ENCODE assay signal across 36 mouse cellular contexts in genomic region chr16:94984263-94984662, GRCm38 (mm10). TPM values are rescaled to one million over a fixed set of nuclear protein-coding genes. Genes with fewer than 3 reads are reported as not detected.
"Had no signal": no experiment of that assay in that cellular context is flagged by ENCODE, and none has a peak within 500 bp of the region (broad histone marks: within the 10 kb centered on the region; RNA-seq: fewer than 3 reads in every experiment).

No protein-coding gene starts in this region.

- H3K36me3 ChIP-seq: embryonic facial prominence, embryonic 10.5 days; embryonic facial prominence, embryonic 12.5 days; embryonic facial prominence, embryonic 13.5 days; embryonic facial prominence, embryonic 15.5 days; forebrain, embryonic 10.5 days; forebrain, embryonic 12.5 days; forebrain, embryonic 15.5 days; heart, embryonic 10.5 days had no signal

- DNase-seq: cerebellum, adult 8-10 months; cerebellum, adult 9-10 months; cerebellum, postnatal 10 days; cerebellum, postnatal 14 days; cerebellum, postnatal 25 days; cerebellum, postnatal 36 days; embryo, embryonic 11 days; forebrain, postnatal 0 days; gastrocnemius, adult 2 months; gastrocnemius, postnatal 10 days; gastrocnemius, postnatal 14 days; gastrocnemius, postnatal 25 days; gastrocnemius, postnatal 36 days; heart, adult 11 months; heart, adult 18-20 months; heart, adult 2 months had no signal

- H3K27ac ChIP-seq: embryonic facial prominence, embryonic 10.5 days; embryonic facial prominence, embryonic 12.5 days; embryonic facial prominence, embryonic 13.5 days; embryonic facial prominence, embryonic 15.5 days; forebrain, embryonic 10.5 days; forebrain, embryonic 12.5 days; forebrain, embryonic 13.5 days; forebrain, embryonic 15.5 days; gastrocnemius, adult 2 months; heart, adult 2 months; heart, embryonic 10.5 days had no signal

- H3K4me3 ChIP-seq: embryonic facial prominence, embryonic 10.5 days; embryonic facial prominence, embryonic 12.5 days; embryonic facial prominence, embryonic 13.5 days; embryonic facial prominence, embryonic 15.5 days; erythroblast, embryonic 14.5 days; forebrain, embryonic 10.5 days; forebrain, embryonic 12.5 days; forebrain, embryonic 13.5 days; forebrain, embryonic 15.5 days; gastrocnemius, adult 2 months; heart, adult 2 months; heart, embryonic 10.5 days had no signal

- H3K9me3 ChIP-seq: embryonic facial prominence, embryonic 12.5 days; embryonic facial prominence, embryonic 13.5 days; embryonic facial prominence, embryonic 15.5 days; forebrain, embryonic 10.5 days; forebrain, embryonic 12.5 days; forebrain, embryonic 13.5 days; forebrain, embryonic 15.5 days; heart, embryonic 10.5 days had no signal

- H3K4me2 ChIP-seq: embryonic facial prominence, embryonic 12.5 days; embryonic facial prominence, embryonic 13.5 days; embryonic facial prominence, embryonic 15.5 days; forebrain, embryonic 12.5 days; forebrain, embryonic 13.5 days; forebrain, embryonic 15.5 days had no signal

- ATAC-seq: forebrain, embryonic 13.5 days; forebrain, embryonic 14.5 days; forebrain, embryonic 15.5 days; forebrain, embryonic 16.5 days; forebrain, postnatal 0 days had no signal

- H3K4me1 ChIP-seq: embryonic facial prominence, embryonic 10.5 days; embryonic facial prominence, embryonic 12.5 days; embryonic facial prominence, embryonic 13.5 days; embryonic facial prominence, embryonic 15.5 days; heart, embryonic 10.5 days had no signal

- H3K9ac ChIP-seq: embryonic facial prominence, embryonic 12.5 days; embryonic facial prominence, embryonic 13.5 days; embryonic facial prominence, embryonic 15.5 days; forebrain, embryonic 12.5 days; forebrain, embryonic 13.5 days; forebrain, embryonic 15.5 days; forebrain, postnatal 0 days had no signal

- H3K27me3 ChIP-seq: embryonic facial prominence, embryonic 12.5 days; embryonic facial prominence, embryonic 13.5 days; embryonic facial prominence, embryonic 15.5 days; forebrain, embryonic 12.5 days; forebrain, embryonic 13.5 days; forebrain, embryonic 15.5 days had no signal

RNA-seq across cellular contexts. Expression of gene Kcnj6, which starts 13.2 kb away (rescaled TPM):
- total RNA-seq: common myeloid progenitor, adult 5-6 weeks; gastrocnemius, adult 18-20 months; gastrocnemius, adult 2 months; gastrocnemius, postnatal 10 days; gastrocnemius, postnatal 25 days; gastrocnemius, postnatal 36 days; gastrocnemius, postnatal 4 days; granulocyte monocyte progenitor cell, adult 5-6 weeks; heart, adult 18-20 months; heart, adult 2 months; heart, adult 8-10 months had no signal
- polyA plus RNA-seq: embryonic facial prominence, embryonic 11.5 days; embryonic facial prominence, embryonic 14.5 days; gonadal fat pad, adult 2 months; heart, adult 2 months had no signal
